Mouse (Mus musculus): ENCODE data around the gene Adm.
"Not testable (repeated sequence)": the region's sequence is repeated elsewhere in the genome, so short reads cannot be mapped to it uniquely, and the experiment has no call there.

The Adm gene

GRCm38 (mm10) chr7:110627486-110628272 is at the start of gene Adm:
Adm (plus strand) TSS chr7:110627661.
- DNase-seq (ENCODE audit: low read depth, low spot score) = peak; percentile 80

- DNase-seq (ENCODE audit: low read depth, low spot score) = no peak
Measured at GRCm38 (mm10) chr7:110583705-110584104, 43.8 kb upstream of the Adm start.

DNA sequence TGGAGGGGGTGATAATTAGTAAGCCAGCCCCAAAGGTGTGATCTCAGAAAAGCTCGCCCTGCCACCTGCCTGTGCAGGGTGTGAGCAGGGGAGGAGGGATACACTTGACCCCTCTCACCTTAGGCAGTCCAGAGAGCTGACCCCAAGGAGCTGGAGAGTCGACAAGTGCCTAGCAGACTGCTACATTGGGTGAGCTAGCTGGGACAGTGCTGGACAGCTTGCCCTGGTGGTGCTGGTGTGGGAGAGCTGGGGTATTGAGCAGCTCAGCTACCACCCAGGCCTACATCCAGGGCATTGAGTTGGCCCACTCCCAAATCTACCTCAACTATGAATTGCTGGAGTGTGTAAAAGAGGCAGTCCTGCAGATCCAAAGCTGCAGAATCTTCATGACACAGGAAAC is 43.3 kb upstream of the Adm start:
- DNase-seq (ENCODE audit: low read depth, low spot score) = no peak

DNA sequence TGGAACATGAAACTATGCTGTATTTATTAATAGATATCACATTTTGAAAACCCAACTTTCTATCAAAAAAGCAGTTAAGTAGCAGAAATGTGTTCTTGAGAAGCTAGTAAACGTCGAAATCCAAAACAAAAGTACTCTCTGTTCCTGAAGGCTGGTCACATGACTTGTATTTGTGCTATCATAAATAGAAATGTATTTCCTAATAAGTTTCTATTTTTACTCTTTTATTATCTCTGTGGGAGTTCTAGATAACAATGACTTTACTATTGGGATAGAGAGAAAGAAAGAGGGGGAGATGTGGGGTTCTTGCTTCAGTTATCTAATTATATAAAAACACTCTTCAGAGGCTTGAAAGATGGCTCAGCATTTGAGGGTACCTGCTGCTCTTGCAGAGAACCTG is 42.2 kb upstream of the Adm start:
- no peak for DNase-seq (ENCODE audit: low read depth, low spot score)

- no peak for DNase-seq (ENCODE audit: low read depth, low spot score)
Measured at GRCm38 (mm10) chr7:110587721-110588120, 39.7 kb upstream of the Adm start.

GRCm38 (mm10) chr7:110593991-110594390 is 33.5 kb upstream of the Adm start:
- DNase-seq (ENCODE audit: low read depth, low spot score) = not testable (repeated sequence)

DNA sequence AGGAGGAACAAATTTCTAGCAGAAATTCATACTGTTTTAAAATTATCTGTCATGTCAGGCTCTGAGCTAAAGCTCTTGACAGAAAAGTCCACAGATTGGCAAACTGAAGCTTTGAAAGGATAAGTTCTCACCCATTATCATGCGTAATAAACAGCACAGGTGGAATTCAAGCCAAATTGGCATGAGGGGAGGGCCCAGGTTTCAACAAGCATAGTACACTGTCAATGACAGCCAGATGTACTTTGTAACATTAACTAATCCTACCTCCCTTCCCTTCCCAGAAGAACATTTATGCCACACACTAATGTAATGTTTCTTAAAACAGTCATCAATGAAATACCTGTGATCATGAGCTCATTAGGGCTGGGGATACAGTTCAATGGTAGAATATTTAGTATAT is 30.3 kb upstream of the Adm start:
- no peak for DNase-seq (ENCODE audit: low read depth, low spot score)

GRCm38 (mm10) chr7:110605476-110605875 is 22.0 kb upstream of the Adm start:
- no peak for DNase-seq (ENCODE audit: low read depth, low spot score)

DNA sequence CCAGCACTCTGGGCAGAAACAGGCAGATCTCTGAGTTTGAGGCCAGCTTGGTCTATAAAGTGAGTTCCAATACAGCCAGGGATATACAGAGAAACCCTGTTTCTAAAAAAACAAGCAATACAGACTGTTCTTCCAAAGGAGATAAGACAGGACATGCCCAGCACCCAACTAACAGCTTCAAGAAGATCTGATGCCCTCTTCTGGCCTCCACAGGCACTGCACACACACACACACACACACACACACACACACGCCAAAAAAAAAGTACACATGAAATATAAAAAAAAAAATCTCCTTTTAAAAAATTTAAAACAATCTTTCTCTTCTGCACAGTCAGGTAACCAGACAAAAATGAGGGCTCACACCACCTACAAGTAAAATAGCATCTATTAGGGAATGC is 20.6 kb upstream of the Adm start:
- DNase-seq (ENCODE audit: low read depth, low spot score) = no peak

GRCm38 (mm10) chr7:110613381-110614132 is 13.9 kb upstream of the Adm start:
- peak; percentile 34 for DNase-seq (ENCODE audit: low read depth, low spot score)

- peak; percentile 88 for DNase-seq (ENCODE audit: low read depth, low spot score)
Measured at GRCm38 (mm10) chr7:110614133-110615063, 13.1 kb upstream of the Adm start, which contains the start of gene Sbf2. Sbf2 (minus strand) TSS chr7:110614922.

- DNase-seq (ENCODE audit: low read depth, low spot score) = peak; percentile 26
Measured at GRCm38 (mm10) chr7:110615151-110615631, 12.3 kb upstream of the Adm start.

- DNase-seq (ENCODE audit: low read depth, low spot score) = no peak
Measured at GRCm38 (mm10) chr7:110615792-110616191, 11.7 kb upstream of the Adm start.

DNA sequence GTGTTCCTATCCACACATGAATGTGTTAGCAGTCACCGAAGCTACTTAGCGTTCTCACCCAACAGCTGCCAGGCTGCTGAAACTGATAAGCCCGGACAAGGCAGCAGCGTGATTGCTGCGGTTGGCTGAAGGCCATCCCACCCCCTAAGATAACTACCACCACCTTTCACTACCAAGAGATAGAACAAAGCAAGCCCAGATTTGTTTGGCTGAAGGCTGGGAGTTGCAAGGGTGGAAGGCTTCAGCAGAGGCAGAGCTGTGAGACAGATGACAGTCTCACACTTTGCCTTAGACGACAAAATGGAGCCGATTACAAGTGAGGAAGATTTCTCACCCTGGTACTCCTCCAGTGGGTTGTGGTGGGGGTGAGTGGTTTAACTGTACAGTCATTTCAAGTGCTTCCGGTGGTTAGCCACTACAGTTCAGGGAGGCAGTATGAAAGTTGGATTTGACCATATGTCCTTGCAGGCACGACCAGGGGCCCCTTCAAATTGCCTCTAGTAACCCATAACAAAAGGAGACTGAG is 8.3 kb upstream of the Adm start:
- peak; percentile 19 for DNase-seq (ENCODE audit: low read depth, low spot score)

DNA sequence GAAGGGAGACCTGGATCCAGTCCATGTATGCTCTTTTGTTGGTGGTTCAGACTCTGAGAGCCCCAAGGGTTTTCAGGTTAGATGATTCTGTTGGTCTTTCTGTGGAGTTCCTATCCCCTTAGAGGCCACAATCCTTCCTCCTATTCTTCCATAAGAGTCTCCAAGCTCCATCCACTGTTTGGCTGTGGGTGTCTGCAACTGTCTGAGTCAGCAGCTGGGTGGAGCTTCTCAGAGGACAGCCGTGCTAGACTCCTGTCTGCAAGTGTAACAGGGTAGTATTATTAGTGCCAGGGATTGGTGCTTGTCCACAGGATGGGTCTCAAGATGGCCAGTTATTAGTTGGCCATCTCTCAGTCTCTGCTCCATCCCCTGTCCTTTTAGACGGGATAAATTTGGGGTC is 3.4 kb upstream of the Adm start:
- no peak for DNase-seq (ENCODE audit: low read depth, low spot score)

GRCm38 (mm10) chr7:110624961-110625360 is 2.5 kb upstream of the Adm start:
- peak; percentile 64 for DNase-seq (ENCODE audit: low read depth, low spot score)

GRCm38 (mm10) chr7:110625489-110625888 is 2.0 kb upstream of the Adm start:
- peak; percentile 18 for DNase-seq (ENCODE audit: low read depth, low spot score)

DNA sequence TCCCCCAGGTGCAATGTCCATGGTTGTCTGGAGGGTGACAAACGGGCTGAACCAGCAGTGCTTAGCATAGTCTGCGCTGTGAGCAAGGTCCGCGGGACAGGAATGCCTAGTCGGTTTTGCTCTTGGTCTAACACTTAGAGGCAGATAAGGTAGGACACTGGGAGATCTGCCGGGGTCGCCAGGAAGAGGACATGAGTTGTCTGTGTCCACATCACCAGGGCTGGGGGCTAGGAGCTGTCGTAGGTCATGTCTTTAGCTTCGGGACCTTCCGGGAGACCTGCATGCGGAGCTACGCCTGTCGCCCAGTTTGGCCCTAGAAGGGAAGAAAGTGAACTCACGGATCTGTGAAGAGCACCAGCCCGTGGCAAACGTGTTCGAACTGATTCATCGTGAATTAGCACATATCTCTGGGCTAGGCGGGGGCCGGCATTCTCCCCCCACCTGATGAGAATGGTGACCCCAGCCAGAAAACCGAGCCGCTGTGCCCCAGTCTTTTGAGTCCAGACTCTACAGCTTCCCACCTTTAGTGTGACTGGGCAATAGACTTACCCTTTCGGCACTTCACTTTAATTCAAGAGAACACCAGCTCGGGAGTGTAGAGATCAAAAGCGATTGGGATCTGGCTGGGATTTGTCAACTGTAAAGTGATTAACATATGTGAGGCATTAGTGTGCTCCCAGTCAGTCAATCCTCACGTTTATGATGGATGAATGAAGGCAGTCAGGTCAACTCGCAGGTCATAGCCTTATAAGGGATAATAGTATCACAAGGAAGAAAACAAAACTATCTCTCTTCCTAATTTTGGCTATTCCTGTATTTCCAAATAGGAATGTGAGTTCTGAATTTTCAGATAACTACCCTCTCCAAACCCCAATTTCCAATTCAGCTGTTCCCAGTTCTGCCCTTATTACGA is 1.0 kb upstream of the Adm start:
- DNase-seq (ENCODE audit: low read depth, low spot score) = peak; percentile 21

GRCm38 (mm10) chr7:110627099-110627482 is 370 bp upstream of the Adm start:
- DNase-seq (ENCODE audit: low read depth, low spot score) = peak; percentile 53

GRCm38 (mm10) chr7:110628273-110628600 is 776 bp downstream of the Adm start:
- DNase-seq (ENCODE audit: low read depth, low spot score) = peak; percentile 20
